Mouse (Mus musculus): ENCODE measurements around the gene Tmigd3. TPM values are rescaled to one million over a fixed set of nuclear protein-coding genes. Genes with fewer than 3 reads are reported as not detected.
"Not testable (repeated sequence)": the region's sequence is repeated elsewhere in the genome, so short reads cannot be mapped to it uniquely, and the experiment has no call there.

The Tmigd3 gene
- polyA plus RNA-seq, 1 experiment from 2014 or later = not detected

DNA sequence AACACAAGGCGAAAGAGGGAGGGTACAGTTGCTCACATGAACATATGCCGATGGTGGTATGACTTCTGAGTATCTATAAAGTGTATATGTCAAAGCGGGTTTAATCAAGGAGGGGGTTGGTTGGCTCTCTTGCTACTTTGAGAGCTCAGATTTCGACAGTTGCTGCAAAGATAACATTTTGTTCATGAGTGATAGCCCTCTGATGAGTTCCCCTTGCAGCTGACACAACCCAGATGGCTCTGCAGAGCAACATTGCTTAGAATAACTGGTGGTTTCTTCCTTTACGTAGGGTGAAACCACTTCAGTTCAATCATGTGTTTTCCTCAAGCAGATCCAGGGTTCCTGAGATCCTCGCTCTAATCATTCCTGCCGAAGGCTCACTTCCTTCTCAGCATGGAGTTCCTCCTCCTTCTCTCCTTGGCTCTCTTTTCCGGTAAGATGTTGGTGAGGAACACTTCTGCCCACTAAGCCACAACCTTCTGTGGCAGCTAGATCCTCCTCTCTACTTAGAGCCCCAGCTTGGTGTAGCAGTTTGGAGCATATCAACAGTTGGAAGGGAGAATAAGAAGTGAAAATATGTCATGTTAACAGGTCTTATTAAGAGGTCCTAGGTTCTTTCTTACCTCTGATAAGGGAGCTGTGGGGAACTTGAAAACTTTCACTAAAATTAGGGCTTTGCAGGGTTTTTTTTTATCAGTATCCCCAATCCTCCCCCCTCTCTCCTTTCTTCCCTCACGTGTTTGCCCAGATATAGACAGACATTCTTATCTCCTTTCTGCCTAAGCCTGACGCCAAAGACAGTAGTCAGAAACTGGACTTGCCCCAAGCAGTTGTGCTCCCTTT is 43.4 kb downstream of the Tmigd3 start:
- Histone ChIP-seq H3K4me3 (no peak overlapping the region), H3K27ac (no peak overlapping the region), H3K36me3 (no peaks in the 10 kb centered on the region), H3K4me1 (replicated peaks) (0 out of 2 replicates have a peak, but pooled peaks cover 5% of the 10 kb centered on the region), H3K9me3 (no peaks in the 10 kb centered on the region), H3K27me3 (ENCODE audit: insufficient read depth, poor library complexity, severe bottlenecking) (no peaks in the 10 kb centered on the region)
- WGBS = 73% methylated on average over 10 of the region's 10 CpGs
- DNase-seq (ENCODE audit: low spot score) = no peak

DNA sequence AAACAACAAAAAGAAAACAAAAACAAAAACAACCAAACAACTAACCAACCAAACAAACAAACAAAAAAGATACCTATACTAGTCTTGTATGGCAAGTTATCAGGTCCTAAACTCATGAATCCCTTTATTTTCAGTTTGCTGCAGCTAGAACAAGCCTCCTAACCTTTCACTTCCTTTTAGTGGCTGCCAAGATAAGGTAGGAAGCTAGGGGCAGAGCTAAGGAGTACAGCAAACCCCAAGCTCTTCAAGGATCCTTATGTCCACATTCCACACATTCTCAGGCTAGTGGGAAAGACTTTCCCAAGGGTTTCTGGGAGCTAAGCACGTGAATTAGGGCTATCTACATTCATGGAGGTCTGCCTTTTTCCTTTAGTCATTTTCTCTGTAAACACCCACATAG is 44.6 kb downstream of the Tmigd3 start:
- no peaks in the 10 kb centered on the region for H3K27me3 ChIP-seq (ENCODE audit: insufficient read depth, poor library complexity, severe bottlenecking)
- no peak overlapping the region for H3K27ac ChIP-seq
- WGBS = 56% methylated on average over 1 of the region's 1 CpGs
- no peak for DNase-seq (ENCODE audit: low spot score)
- H3K4me3 ChIP-seq = no peak overlapping the region
- no peaks in the 10 kb centered on the region for H3K36me3 ChIP-seq
- H3K4me1 ChIP-seq (replicated peaks) = 0 out of 2 replicates have a peak, but pooled peaks cover 5% of the 10 kb centered on the region
- no peaks in the 10 kb centered on the region for H3K9me3 ChIP-seq

DNA sequence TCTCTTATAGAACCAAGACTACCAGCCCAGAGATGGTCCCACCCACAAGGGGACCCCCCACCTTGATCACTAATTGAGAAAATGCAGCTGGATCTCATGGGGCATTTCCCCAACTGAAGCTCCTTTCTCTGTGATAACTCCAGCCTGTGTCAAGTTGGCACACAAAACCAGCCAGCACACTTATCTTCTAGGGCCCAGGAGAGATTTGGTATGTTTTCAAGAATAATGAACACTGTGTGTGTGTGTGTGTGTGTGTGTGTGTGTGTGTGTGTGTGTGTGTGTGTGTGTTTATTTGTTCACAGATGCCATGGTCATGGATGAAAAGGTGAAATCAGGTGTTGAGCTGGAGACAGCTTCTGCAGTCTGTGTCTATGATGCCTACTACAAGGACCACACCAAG is 45.8 kb downstream of the Tmigd3 start:
- H3K27me3 ChIP-seq (ENCODE audit: insufficient read depth, poor library complexity, severe bottlenecking); H3K27ac ChIP-seq; DNase-seq (ENCODE audit: low spot score); H3K36me3 ChIP-seq; H3K4me1 ChIP-seq (replicated peaks); H3K9me3 ChIP-seq; H3K4me3 ChIP-seq: not testable (repeated sequence)

DNA sequence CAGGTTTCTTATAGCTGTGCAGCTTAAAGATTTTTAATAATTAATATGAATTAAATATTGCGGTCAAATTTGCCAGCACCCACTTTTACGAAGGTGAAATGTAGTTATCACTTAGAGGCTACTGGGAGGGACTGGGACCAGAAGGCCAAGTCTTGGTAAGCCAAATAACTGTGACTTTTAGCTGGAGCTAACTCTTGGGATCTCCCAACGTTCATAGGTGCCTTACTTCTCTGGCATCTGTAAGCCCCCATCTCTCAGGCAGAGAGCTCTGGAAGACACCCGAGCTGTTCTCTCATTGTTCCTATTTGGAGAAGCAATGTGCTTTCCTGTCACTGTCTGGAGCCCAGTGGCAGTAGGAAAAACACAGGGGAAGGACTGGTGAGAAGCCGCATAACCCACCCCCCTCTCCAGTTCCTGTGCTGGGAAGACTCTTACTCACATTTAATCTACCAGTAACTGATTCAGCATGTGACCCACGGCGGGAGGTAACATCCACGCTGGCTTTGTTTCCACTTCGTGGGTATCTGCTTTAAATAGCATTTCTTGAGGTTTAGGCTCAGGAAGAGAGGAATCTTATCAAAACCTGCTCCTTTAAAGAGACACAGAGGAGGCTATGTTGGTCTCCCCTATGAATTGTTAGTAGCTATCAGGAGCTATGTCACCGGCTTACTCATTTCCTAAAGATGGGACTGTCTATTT is 47.1 kb downstream of the Tmigd3 start:
- no peak overlapping the region for H3K27ac ChIP-seq
- H3K4me1 ChIP-seq (replicated peaks) = 0 out of 2 replicates have a peak, but pooled peaks cover 5% of the 10 kb centered on the region
- no peaks in the 10 kb centered on the region for H3K9me3 ChIP-seq
- DNase-seq (ENCODE audit: low spot score) = peak; percentile 30
- 62% methylated on average over 10 of the region's 10 CpGs for WGBS
- H3K4me3 ChIP-seq = no peak overlapping the region
- H3K36me3 ChIP-seq = no peaks in the 10 kb centered on the region
- H3K27me3 ChIP-seq (ENCODE audit: insufficient read depth, poor library complexity, severe bottlenecking) = no peaks in the 10 kb centered on the region

DNA sequence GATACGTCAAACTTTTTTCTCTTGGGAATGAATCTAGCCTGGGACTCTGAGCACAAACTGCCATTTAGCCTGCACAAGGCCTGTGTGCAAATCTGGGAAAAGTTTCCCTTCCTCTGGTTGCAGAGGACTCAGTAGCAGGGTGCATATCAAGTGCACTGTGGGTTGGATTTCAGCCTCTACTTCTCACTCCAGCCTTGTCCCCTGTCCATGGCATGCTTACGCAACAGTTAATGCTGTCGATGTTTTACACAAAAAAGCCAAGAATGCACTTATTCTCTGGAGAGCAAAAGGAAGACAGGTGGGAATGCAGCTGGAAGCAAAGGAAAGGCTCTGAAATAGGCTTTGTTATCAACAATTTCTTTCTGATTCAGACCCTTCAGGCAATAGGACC is 47.6 kb downstream of the Tmigd3 start:
- Histone ChIP-seq H3K36me3 (no peaks in the 10 kb centered on the region), H3K27me3 (ENCODE audit: insufficient read depth, poor library complexity, severe bottlenecking) (no peaks in the 10 kb centered on the region), H3K4me3 (no peak overlapping the region), H3K27ac (no peak overlapping the region), H3K4me1 (replicated peaks) (0 out of 2 replicates have a peak, but pooled peaks cover 5% of the 10 kb centered on the region), H3K9me3 (no peaks in the 10 kb centered on the region)
- DNase-seq (ENCODE audit: low spot score) = no peak
- 67% methylated on average over 3 of the region's 3 CpGs for WGBS

DNA sequence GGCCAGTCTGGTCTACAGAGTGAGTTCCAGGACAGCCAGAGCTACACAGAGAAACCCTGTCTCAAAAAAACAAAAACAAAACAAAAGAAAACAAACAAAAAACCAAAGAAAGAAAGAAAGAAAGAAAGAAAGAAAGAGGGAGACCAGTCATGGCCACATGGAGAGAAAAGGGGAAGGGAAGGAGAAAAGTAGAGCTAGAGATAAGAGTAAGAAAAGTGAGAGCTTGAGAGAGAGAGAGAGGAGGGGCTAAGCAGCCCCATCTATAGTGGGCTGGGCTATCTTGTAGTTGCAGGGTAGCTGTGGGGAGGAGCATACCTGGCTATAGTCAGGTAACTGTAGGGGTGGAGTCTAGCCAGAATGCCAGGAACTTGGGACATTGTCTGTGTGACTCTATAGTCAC is 50.0 kb downstream of the Tmigd3 start:
- not testable (repeated sequence) for DNase-seq (ENCODE audit: low spot score); H3K4me1 ChIP-seq (replicated peaks); H3K27ac ChIP-seq; H3K4me3 ChIP-seq; H3K36me3 ChIP-seq; H3K27me3 ChIP-seq (ENCODE audit: insufficient read depth, poor library complexity, severe bottlenecking); H3K9me3 ChIP-seq

DNA sequence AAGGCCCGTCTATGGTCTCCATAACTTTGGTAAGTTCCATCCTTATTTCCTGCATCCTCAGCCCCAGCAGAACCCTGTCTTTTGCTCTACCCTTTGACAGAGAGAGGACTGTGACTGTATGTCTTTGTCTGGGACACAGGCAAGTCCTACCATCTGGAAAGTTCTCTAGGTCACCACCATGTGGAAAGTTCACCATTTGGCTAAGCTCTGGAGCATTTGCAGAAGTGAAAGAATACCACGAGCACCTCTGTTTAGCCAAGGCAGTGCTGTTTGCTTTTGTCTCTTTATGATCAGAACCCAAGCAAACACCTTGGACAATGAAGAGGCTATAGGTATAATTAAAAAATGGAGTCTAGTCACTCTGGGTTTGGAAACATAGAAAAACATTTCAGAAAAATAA is 51.3 kb downstream of the Tmigd3 start:
- Histone ChIP-seq H3K9me3 (no peaks in the 10 kb centered on the region), H3K4me3 (no peak overlapping the region), H3K27ac (no peak overlapping the region), H3K36me3 (no peaks in the 10 kb centered on the region), H3K27me3 (ENCODE audit: insufficient read depth, poor library complexity, severe bottlenecking) (no peaks in the 10 kb centered on the region), H3K4me1 (replicated peaks) (0 out of 2 replicates have a peak, but pooled peaks cover 5% of the 10 kb centered on the region)
- 78% methylated on average over 2 of the region's 2 CpGs for WGBS
- no peak for DNase-seq (ENCODE audit: low spot score)

DNA sequence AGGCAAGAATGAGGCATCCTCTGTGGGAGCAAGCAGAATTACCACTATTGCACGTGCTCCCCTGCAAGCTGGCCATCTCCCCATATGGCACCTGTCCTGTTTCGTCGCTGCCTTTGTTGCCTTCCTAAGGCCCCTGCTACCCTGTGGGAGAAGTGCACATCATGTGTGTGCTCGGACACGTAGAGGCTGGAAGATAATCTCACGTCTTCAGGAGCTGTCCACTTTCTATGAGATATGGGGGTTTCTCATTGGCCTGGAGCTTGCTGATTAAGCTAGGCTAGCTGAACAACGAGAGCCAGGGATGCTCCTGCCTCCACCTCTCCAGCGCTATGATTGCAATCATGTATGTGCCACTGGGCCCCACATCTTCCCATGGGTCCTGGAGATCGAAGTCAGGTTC is 53.9 kb downstream of the Tmigd3 start:
- Histone ChIP-seq H3K27me3 (ENCODE audit: insufficient read depth, poor library complexity, severe bottlenecking) (no peaks in the 10 kb centered on the region), H3K27ac (no peak overlapping the region), H3K4me1 (replicated peaks) (no peaks in the 10 kb centered on the region), H3K9me3 (no peaks in the 10 kb centered on the region), H3K4me3 (no peak overlapping the region), H3K36me3 (no peaks in the 10 kb centered on the region)
- no peak for DNase-seq (ENCODE audit: low spot score)
- 84% methylated on average over 9 of the region's 9 CpGs for whole genome bisulfite sequencing

DNA sequence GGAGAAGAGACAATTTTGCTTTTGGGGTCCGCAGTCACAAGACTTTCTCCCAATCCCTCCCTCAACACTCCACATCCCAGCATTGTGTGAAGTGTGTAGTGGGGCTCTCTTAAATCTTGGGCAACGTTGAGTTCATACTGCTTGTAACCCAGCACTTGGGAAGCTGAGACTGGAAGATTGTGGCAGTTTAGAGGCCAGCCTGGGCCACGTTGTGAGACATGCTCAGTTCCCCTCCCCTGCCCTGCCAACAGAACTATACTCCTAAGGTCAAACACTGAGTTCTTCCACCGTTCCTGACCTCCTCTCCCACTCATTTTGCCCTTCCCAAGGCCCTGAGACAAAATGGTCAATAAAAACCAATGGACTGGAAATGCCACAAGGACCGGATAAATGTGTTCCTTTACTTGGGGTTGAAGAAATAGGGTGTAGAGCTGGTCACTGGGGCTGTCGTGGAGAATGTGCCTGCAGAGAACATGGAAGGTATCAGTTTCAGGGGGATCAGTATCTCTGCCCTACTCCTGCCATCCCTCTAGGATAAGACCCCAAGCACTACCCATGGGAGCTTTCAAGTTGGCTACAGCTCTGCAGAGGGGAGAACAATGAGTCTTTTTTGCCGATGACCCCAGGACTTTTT is 57.0 kb downstream of the Tmigd3 start:
- Histone ChIP-seq H3K36me3 (no peaks in the 10 kb centered on the region), H3K9me3 (no peaks in the 10 kb centered on the region), H3K27ac (no peak overlapping the region), H3K4me1 (replicated peaks) (no peaks in the 10 kb centered on the region), H3K27me3 (ENCODE audit: insufficient read depth, poor library complexity, severe bottlenecking) (no peaks in the 10 kb centered on the region), H3K4me3 (no peak overlapping the region)
- 79% methylated on average over 7 of the region's 7 CpGs for WGBS
- no peak for DNase-seq (ENCODE audit: low spot score)

DNA sequence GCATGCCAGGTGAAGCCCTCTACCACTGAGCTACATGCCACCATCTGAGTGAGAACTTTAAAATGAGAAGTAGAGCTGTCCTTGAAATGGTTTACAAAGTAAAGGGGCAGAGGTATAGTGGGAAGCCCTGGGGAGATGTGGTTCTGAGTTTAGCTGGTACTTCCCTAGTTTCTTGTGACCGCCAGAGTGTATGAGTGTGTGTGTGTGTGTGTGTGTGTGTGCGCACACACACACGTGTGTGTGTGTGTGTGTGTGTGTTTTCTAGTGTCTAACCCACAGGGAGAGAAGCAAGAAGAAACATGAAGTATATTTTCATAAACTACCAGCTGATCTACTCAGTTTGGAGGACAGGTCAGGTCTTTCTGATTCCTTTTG is 57.5 kb downstream of the Tmigd3 start:
- Histone ChIP-seq H3K9me3 (no peaks in the 10 kb centered on the region), H3K27me3 (ENCODE audit: insufficient read depth, poor library complexity, severe bottlenecking) (no peaks in the 10 kb centered on the region), H3K27ac (no peak overlapping the region), H3K4me1 (replicated peaks) (no peaks in the 10 kb centered on the region), H3K36me3 (no peaks in the 10 kb centered on the region), H3K4me3 (no peak overlapping the region)
- 94% methylated on average over 3 of the region's 3 CpGs for WGBS
- no peak for DNase-seq (ENCODE audit: low spot score)

DNA sequence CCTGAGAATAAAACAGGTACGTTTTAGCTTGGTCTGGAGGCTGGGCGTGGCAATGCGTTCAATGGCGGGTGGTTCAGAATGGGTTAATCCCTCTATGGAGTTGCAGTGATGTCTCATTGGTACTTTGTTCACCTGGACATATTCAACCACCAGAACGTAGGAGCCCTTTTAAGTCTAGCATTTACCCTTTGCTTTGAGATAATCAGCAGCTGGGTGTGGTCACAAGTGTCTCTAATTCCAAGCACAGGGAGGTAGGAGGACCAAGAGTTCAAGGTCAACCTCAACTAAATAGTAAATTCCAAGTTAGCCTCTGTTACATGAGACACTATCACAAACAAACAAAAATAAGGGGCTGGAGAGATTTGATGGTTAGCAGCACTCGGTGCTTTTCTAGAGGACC is 58.1 kb downstream of the Tmigd3 start:
- 90% methylated on average over 6 of the region's 6 CpGs for WGBS
- no peak overlapping the region for H3K4me3 ChIP-seq
- DNase-seq (ENCODE audit: low spot score) = no peak
- no peak overlapping the region for H3K27ac ChIP-seq
- H3K27me3 ChIP-seq (ENCODE audit: insufficient read depth, poor library complexity, severe bottlenecking) = no peaks in the 10 kb centered on the region
- H3K36me3 ChIP-seq = no peaks in the 10 kb centered on the region
- no peaks in the 10 kb centered on the region for H3K4me1 ChIP-seq (replicated peaks)
- no peaks in the 10 kb centered on the region for H3K9me3 ChIP-seq

DNA sequence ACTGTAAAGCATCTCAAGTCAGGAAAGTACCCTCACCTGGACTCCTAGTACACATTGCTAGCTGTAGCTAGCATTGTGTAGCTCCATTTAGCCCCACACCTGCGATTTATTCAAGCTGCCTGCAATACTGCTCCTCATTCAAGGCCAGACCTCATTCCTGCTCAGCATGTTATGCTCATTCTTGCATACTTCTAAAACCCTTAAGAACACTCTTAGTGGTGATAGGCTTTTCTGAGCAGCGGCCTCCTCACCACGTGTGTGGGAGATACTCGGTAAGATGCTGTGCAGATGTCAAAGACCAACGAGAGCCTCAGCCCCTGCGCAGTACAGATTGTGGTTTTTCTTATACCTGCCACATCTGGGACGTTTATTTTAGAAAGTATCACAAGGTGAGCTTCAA is 59.1 kb downstream of the Tmigd3 start:
- no peaks in the 10 kb centered on the region for H3K27me3 ChIP-seq (ENCODE audit: insufficient read depth, poor library complexity, severe bottlenecking)
- no peaks in the 10 kb centered on the region for H3K9me3 ChIP-seq
- 86% methylated on average over 7 of the region's 7 CpGs for WGBS
- H3K4me1 ChIP-seq (replicated peaks) = no peaks in the 10 kb centered on the region
- DNase-seq (ENCODE audit: low spot score) = no peak
- no peaks in the 10 kb centered on the region for H3K36me3 ChIP-seq
- H3K4me3 ChIP-seq = no peak overlapping the region
- no peak overlapping the region for H3K27ac ChIP-seq

DNA sequence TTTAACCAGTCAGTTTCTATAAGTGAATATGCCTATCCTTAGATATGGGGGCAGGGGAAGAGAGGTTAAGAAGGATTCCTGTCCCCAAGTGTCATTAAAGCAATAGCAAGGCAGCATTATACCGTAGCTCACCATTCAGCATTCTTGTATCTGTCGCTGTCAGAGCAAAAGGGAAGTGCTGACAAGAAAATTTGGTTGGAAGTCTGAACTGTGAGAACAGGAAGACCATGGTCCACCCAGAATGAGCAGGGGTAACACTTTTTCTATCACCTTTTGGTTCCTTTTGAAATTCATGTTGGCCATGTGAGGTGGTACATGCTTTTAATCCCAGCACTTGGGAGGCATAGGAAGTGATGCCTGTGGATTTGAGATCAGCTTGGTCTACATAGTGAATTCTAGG is 60.4 kb downstream of the Tmigd3 start:
- WGBS = 96% methylated on average over 2 of the region's 2 CpGs

More for the DNA sequence above, 60.4 kb downstream of the Tmigd3 start:
- Histone ChIP-seq H3K9me3 (no peaks in the 10 kb centered on the region), H3K36me3 (no peaks in the 10 kb centered on the region), H3K27me3 (ENCODE audit: insufficient read depth, poor library complexity, severe bottlenecking) (no peaks in the 10 kb centered on the region), H3K4me1 (replicated peaks) (no peaks in the 10 kb centered on the region), H3K27ac (no peak overlapping the region), H3K4me3 (no peak overlapping the region)
- DNase-seq (ENCODE audit: low spot score) = no peak
